Mouse (Mus musculus): ENCODE results near the gene Lmx1a. TPM values are rescaled to one million over a fixed set of nuclear protein-coding genes. Genes with fewer than 3 reads are reported as not detected.

The Lmx1a gene
- total RNA-seq, 4 experiments from 2014 or later, result 0.07 TPM; not detected in 3

DNA sequence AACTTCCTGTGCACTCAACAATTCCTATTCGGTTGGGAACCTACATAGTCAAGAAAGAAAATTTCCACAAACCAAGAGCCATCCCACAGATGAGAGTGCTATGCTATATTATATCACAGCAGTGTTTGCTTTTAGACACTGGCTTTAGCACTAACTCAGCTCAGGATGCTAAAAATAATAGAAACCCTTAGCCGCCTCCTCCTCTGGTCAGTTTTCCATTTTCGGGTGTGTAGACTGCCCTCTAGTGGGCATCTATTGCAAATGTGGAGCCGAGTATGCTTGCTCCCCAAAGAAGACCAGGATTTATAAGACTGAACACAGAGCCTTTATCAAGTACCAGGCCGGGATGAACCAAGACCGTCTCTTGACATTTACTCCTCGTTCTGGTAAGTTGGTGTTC is 207.2 kb downstream of the Lmx1a start:
- no peak for DNase-seq

Other genes with a start within 250 kb of the Lmx1a start
- under 1 TPM in 1 of 4 experiments, not detected in 3; 0.20 TPM for gene Lrrc52, start 222.5 kb upstream of the Lmx1a start, total RNA-seq (2022)
- gene Rxrg, start 90.9 kb upstream of the Lmx1a start, total RNA-seq (2022), result 1 to 10 TPM; 1.2 to 3.3 (median 3.0) TPM

Measured in adrenal gland, adult 8-10 months (tissue).